Comparison of ENCODE assay signal across 8 mouse cellular contexts in the genomic region with DNA sequence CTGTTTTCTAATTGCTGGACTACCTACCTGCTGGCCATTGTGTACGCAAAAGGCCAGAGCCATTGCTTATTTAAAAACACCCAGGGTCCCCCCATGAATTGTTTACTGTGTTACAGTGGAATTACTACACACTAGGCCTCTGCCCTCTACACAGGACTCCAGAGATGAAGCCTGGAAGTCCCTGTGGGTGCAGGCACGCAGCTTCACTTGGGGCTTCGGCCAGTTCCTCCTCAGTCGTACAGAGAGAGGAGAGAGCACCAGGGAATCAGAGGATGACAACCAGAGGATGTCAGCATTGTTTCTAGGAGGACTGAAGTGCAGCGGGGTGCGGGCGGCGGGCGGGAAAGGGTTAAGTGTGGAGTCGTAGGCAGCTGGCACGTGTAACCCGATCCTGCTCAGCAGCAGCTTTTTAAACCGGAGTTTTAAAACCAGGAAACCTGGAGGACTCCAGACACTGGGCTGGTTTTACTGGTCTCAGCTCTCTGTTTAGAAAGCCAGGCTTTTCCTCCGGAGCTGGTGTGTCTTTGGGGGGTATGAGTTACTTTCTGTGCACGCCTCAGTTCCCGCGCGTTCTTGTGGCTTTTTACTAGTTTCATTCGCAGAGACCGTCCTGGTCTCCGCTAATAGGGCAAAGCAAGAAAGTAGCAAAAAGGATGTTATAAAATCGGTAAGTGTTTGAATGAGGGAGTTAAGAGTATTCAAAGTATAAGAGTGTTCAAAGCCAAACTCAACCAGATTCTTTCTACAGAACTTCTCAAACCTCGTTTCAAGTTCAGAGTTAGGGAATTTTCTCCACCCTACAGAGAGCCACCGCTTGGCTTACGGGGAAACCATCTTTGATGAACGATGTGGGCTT. TPM values are rescaled to one million over a fixed set of nuclear protein-coding genes. Genes with fewer than 3 reads are reported as not detected.
A peak's percentile ranks its signal among the peaks of the same experiment; 100 is the strongest.
DNase-seq lines count a peak whose midpoint lies in the region; ATAC-seq and TF ChIP-seq lines count a peak whose summit lies in the region.

No protein-coding gene starts in this region.

- H3K4me3 ChIP-seq in forebrain, embryonic 16.5 days (replicated peaks; ENCODE audit: low read length) = peak overlapping the region; percentile 36
- peak overlapping the region; percentile 27 for H3K4me3 ChIP-seq in intestine, postnatal 0 days (ENCODE audit: low read depth, low read length)
- H3K4me3 ChIP-seq in stomach, embryonic 16.5 days (replicated peaks; ENCODE audit: low read length) = peak overlapping the region; percentile 46

- no peak for TF ChIP-seq CTCF in intestine, postnatal 0 days (IDR thresholded peaks at IDR 0.05; ENCODE audit: low read depth)

- WGBS in forebrain, embryonic 16.5 days = 2% methylated on average over 26 of the region's 26 CpGs
- WGBS in intestine, postnatal 0 days = 6% methylated on average over 26 of the region's 26 CpGs
- WGBS in stomach, embryonic 16.5 days = 4% methylated on average over 26 of the region's 26 CpGs

- no peaks in the 10 kb centered on the region for H3K36me3 ChIP-seq in forebrain, embryonic 16.5 days (ENCODE audit: control insufficient read depth, insufficient read depth)
- H3K36me3 ChIP-seq in intestine, postnatal 0 days (ENCODE audit: control insufficient read depth, insufficient read depth) = no peaks in the 10 kb centered on the region
- no peaks in the 10 kb centered on the region for H3K36me3 ChIP-seq in stomach, embryonic 16.5 days (ENCODE audit: control insufficient read depth, insufficient read depth, low read length)

- no peaks in the 10 kb centered on the region for H3K27me3 ChIP-seq in forebrain, embryonic 16.5 days (replicated peaks; ENCODE audit: control insufficient read depth, insufficient read depth, low read length)
- H3K27me3 ChIP-seq in intestine, postnatal 0 days (replicated peaks; ENCODE audit: control insufficient read depth, insufficient read depth, low read length) = no peaks in the 10 kb centered on the region
- no peaks in the 10 kb centered on the region for H3K27me3 ChIP-seq in stomach, embryonic 16.5 days (ENCODE audit: control insufficient read depth, insufficient read depth, low read length)

- DNase-seq in urinary bladder, postnatal 25 days (ENCODE audit: low spot score) = peak; percentile 33
- DNase-seq in urinary bladder, postnatal 10 days (ENCODE audit: low spot score) = no peak
- peak; percentile 23 for DNase-seq in lung, postnatal 25 days (ENCODE audit: low spot score)
- no peak for DNase-seq in T-cell, adult 2 months (ENCODE audit: low spot score)
- no peak for DNase-seq in left cerebral cortex, adult 8-10 months (ENCODE audit: low spot score in 2 of 2)

- no peak overlapping the region; the same call in 1 of the 2 replicates for H3K27ac ChIP-seq in forebrain, embryonic 16.5 days (ENCODE audit: low read length)
- no peak overlapping the region for H3K27ac ChIP-seq in intestine, postnatal 0 days (ENCODE audit: low read depth, low read length)
- peak overlapping the region; percentile 66 for H3K27ac ChIP-seq in stomach, embryonic 16.5 days (ENCODE audit: low read length)

- peak overlapping the region; percentile 64 for H3K4me2 ChIP-seq in forebrain, embryonic 16.5 days (ENCODE audit: low read length)
- H3K4me2 ChIP-seq in intestine, postnatal 0 days (replicated peaks; ENCODE audit: low read depth) = peak overlapping the region; percentile 61
- H3K4me2 ChIP-seq in stomach, embryonic 16.5 days (ENCODE audit: low read depth, low read length) = peak overlapping the region; percentile 64

- ATAC-seq in forebrain, embryonic 16.5 days = peak; percentile 68
- no peak for ATAC-seq in intestine, postnatal 0 days
- peak; percentile 85 for ATAC-seq in stomach, embryonic 16.5 days (ENCODE audit: insufficient read depth, low FRiP score)

- peak overlapping the region; percentile 37 for H3K9ac ChIP-seq in forebrain, embryonic 16.5 days (replicated peaks; ENCODE audit: low read depth, low read length)
- H3K9ac ChIP-seq in intestine, postnatal 0 days (ENCODE audit: low read depth, low read length) = 0 out of 2 replicates have a peak overlapping the region, but pooled peaks have one; percentile 28
- H3K9ac ChIP-seq in stomach, embryonic 16.5 days (ENCODE audit: low read length) = peak overlapping the region; percentile 66

- H3K4me1 ChIP-seq in forebrain, embryonic 16.5 days (replicated peaks; ENCODE audit: control insufficient read depth, insufficient read depth, low read length) = peaks cover 14% of the 10 kb centered on the region
- H3K4me1 ChIP-seq in intestine, postnatal 0 days (replicated peaks; ENCODE audit: control insufficient read depth, insufficient read depth, low read length) = no peaks in the 10 kb centered on the region
- peaks cover 11% of the 10 kb centered on the region for H3K4me1 ChIP-seq in stomach, embryonic 16.5 days (ENCODE audit: control insufficient read depth, insufficient read depth, low read length)

- peaks cover 2% of the 10 kb centered on the region; the same call in 1 of the 2 replicates for H3K9me3 ChIP-seq in forebrain, embryonic 16.5 days (ENCODE audit: control insufficient read depth, low read length)
- peaks cover 8% of the 10 kb centered on the region; the same call in 1 of the 2 replicates for H3K9me3 ChIP-seq in intestine, postnatal 0 days (ENCODE audit: control insufficient read depth)
- H3K9me3 ChIP-seq in stomach, embryonic 16.5 days (replicated peaks; ENCODE audit: control insufficient read depth, low read length) = no peaks in the 10 kb centered on the region

RNA-seq across cellular contexts. Expression of gene Ltbp1, which starts 11.4 kb away (rescaled TPM):
- polyA plus RNA-seq in forebrain, embryonic 16.5 days (2015; fragmentation: Nextera tagmentation; extraction: Ambion mirVana) = 2.3 and 4.3 TPM in 2 replicates
- 8.1 and 8.5 TPM in 2 replicates for polyA plus RNA-seq in intestine, postnatal 0 days (2015; fragmentation: Nextera tagmentation; extraction: Ambion mirVana)
- polyA plus RNA-seq in stomach, embryonic 16.5 days (2015; fragmentation: Nextera tagmentation; extraction: Ambion mirVana) = 30.1 and 30.4 TPM in 2 replicates
- 1 to 10 TPM; 7.6 to 9.1 (median 8.0) TPM for total RNA-seq in left cerebral cortex, adult 8-10 months (2022)

Comparison
In these comparisons a context has a peak if more than half of its experiments do, and no peak if none do; other contexts are left out.
1. DNase-seq: peak in urinary bladder, postnatal 25 days (single experiment) and lung, postnatal 25 days (single experiment); none in urinary bladder, postnatal 10 days (single experiment), T-cell, adult 2 months (single experiment) and left cerebral cortex, adult 8-10 months (0 of 2).
2. Peak in every context shown above with its lines, with median percentiles within 50 percentile points of each other: H3K4me2 ChIP-seq, H3K4me3 ChIP-seq and H3K9ac ChIP-seq.